Mouse (Mus musculus): ENCODE measurements around the gene Gm12789.
"Not testable (repeated sequence)": the region's sequence is repeated elsewhere in the genome, so short reads cannot be mapped to it uniquely, and the experiment has no call there.

- not testable (repeated sequence) for TF ChIP-seq CTCF (IDR thresholded peaks at IDR 0.05; ENCODE audit: borderline replicate concordance, extremely low read depth, insufficient read depth, insufficient read length); POLR2A (IDR thresholded peaks at IDR 0.05; ENCODE audit: borderline replicate concordance, extremely low read depth, insufficient read depth, insufficient read length, poor library complexity, severe bottlenecking)
Observed at GRCm38 (mm10) chr4:101940107-101940506, 46.3 kb upstream of the Gm12789 start, which contains the start of gene Gm12794.
